Mouse (Mus musculus) midbrain, postnatal 0 days (tissue): ENCODE measurements at regions not wholly inside any gene's neighbourhood (a gene's known extent, or its start where the extent isn't known, plus 50 kb on each side); places are given as distances from the start of the nearest gene placed in this dataset.

Source experiments
- ATAC-seq: fragments of 200-750 bp; cut with Nextera tagmentation; 2 replicates; pipeline ENCODE4 v1.8.0; 2017; ENCODE audit warnings: moderate number of reproducible peaks, mild to moderate bottlenecking, moderate TSS enrichment, moderate library complexity; ENCODE audit not compliant: low FRiP score
- DNase-seq: peaks from one replicate; pipeline ENCODE4 v3.0.0-alpha.2; 2015; ENCODE audit warnings: low spot score
- H3K27ac ChIP-seq: fragments of 300-500 bp; sonication (generic); 2 replicates; pipeline ENCODE4 v1.5.1; 2014; ENCODE audit warnings: low read depth, mild to moderate bottlenecking, low read length, mixed read lengths
- H3K27me3 ChIP-seq: fragments of 300-500 bp; sonication (generic); 2 replicates; pipeline ENCODE4 v1.6.1; 2014; ENCODE audit warnings: low read length, control low read depth, mixed read lengths; ENCODE audit not compliant: insufficient read depth
- H3K36me3 ChIP-seq: fragments of 300-500 bp; sonication (generic); 2 replicates; pipeline ENCODE4 v1.6.1; 2014; ENCODE audit warnings: low read length, control low read depth, mixed read lengths; ENCODE audit not compliant: insufficient read depth
- H3K4me1 ChIP-seq: fragments of 300-500 bp; sonication (generic); 2 replicates; pipeline ENCODE4 v1.6.1; 2014; ENCODE audit warnings: mild to moderate bottlenecking, control low read depth, antibody characterized with exemption, low read length, mixed read lengths; ENCODE audit not compliant: insufficient read depth
- H3K4me2 ChIP-seq: fragments of 300-500 bp; sonication (generic); 2 replicates; pipeline ENCODE4 v1.6.1; 2014; ENCODE audit warnings: low read depth, mild to moderate bottlenecking, low read length, mixed read lengths; ENCODE audit not compliant: poor library complexity, severe bottlenecking
- H3K4me3 ChIP-seq: fragments of 300-500 bp; sonication (generic); 2 replicates; pipeline ENCODE4 v1.5.1; 2014; ENCODE audit warnings: low read depth, mild to moderate bottlenecking, low read length, moderate library complexity
- H3K9ac ChIP-seq: fragments of 300-500 bp; sonication (generic); replicated peaks from 2 replicates; pipeline ENCODE4 v1.6.1; 2014; ENCODE audit warnings: mild to moderate bottlenecking, low read length, moderate library complexity, mixed read lengths; ENCODE audit not compliant: poor library complexity, severe bottlenecking
- H3K9me3 ChIP-seq: fragments of 300-500 bp; sonication (generic); 2 replicates; pipeline ENCODE4 v1.6.1; 2016; ENCODE audit warnings: low read length, control low read depth
- CTCF ChIP-seq: IDR thresholded peaks from 2 replicates; pipeline ENCODE4 v1.5.1; 2016; ENCODE audit warnings: antibody characterized with exemption, mild to moderate bottlenecking
- WGBS: fragments of 180-500 bp; shearing (Covaris S2); extraction: QIAGEN DNeasy Blood & Tissue Kit; methylation state at CpG from one replicate; pipeline ENCODE4 v1.1.7; 2014; 5-methylcytosine and 5-hydroxymethylcytosine counted together

DNA sequence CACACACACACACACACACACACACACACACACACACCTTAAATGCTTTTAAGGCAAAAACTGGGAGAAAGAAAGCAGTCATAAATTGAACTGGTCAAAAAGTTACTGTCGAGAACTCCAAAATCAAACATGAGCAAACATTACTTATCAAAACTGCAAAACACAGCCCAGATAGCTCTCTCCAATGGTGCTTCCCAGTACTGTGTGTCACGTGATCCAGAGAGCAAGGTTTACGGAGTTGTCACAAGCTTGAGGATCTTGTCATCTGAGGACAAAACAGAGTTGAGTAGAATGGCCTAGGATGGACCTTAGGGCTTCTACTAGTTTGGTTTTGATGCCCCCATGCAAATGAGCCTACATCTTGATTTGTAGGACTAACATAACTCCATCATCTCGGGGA is 102.3 kb upstream of the Bcl6 start:
- no peaks in the 10 kb centered on the region for H3K4me1 ChIP-seq
- ATAC-seq = no peak
- H3K27ac ChIP-seq = no peak overlapping the region
- H3K4me3 ChIP-seq = no peak overlapping the region
- no peak for DNase-seq
- no peaks in the 10 kb centered on the region for H3K9me3 ChIP-seq
- no peaks in the 10 kb centered on the region for H3K27me3 ChIP-seq
- WGBS = 94% methylated on average over 4 of the region's 4 CpGs
- H3K4me2 ChIP-seq = no peak overlapping the region
- no peaks in the 10 kb centered on the region for H3K36me3 ChIP-seq
- no peak for TF ChIP-seq CTCF
- H3K9ac ChIP-seq = no peak overlapping the region

DNA sequence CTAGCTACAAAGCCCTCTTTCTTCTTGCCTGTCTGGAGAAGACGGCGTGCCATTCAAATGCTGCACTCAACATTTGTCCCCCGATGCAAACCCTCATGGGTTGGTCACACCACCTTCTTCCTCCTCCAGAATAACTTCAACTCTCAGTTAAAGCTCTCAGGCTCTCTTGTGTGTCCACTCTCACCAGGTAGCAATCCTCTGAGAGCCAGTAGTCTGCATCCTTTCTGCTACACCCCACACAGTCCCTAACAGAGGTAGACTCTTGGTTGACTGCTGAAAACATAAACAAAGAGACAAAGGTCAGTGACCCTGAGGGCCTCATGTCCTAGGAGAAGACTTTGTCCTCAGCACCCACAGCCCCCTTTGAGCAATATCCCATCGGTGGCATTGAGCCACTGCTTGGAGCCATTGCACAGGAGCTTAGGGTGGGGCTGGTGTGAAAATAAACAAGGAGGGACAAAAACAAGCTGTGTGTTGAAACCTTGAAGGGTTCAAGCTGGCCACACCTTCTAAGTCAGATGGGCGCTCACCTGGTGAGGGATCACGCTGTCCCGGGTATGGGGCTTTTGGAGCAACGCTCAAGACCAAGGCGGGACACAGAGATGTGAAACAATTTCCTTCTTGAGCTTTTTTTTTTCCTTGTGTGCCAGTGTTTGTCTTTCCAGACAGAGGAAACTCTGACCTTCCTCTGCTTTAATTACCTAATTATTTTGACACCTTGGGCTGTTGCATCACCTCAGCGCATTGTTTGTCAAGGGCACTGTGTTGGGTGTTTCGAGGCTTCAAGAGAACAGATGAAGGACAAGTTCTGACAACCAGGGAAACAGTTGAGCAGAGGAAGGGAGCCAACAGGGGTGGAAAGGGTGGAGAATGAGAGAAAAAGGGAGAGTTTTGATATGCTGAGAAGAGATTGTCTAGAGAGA is 101.4 kb upstream of the Bcl6 start:
- no peak overlapping the region for H3K27ac ChIP-seq
- H3K4me2 ChIP-seq = no peak overlapping the region
- DNase-seq (no peak), ATAC-seq (no peak)
- no peaks in the 10 kb centered on the region for H3K36me3 ChIP-seq
- H3K9ac ChIP-seq = no peak overlapping the region
- WGBS = 92% methylated on average over 11 of the region's 11 CpGs
- no peak for TF ChIP-seq CTCF
- no peaks in the 10 kb centered on the region for H3K4me1 ChIP-seq
- H3K9me3 ChIP-seq = no peaks in the 10 kb centered on the region
- H3K4me3 ChIP-seq = no peak overlapping the region
- H3K27me3 ChIP-seq = no peaks in the 10 kb centered on the region

DNA sequence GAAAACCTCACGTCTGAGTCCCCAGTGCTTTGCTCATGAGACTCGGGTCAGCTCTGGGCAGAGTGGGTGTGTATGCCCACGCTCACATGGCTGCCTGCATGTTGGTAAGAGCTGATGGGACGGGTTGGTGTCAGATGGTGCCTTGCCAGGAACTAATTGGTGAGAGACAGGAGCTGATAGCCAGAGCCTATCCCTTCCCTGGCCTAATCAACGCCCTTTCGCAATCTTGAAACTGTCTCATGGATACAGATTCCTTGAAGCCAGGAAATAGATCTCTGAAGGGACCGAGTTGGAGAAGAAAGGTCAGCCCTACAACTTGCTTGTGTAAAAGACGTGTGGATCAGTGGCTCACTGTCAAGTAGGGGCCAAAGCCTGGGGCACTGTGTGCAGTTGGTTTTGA is 95.3 kb upstream of the Bcl6 start:
- Histone ChIP-seq H3K4me2 (no peak overlapping the region), H3K27me3 (no peaks in the 10 kb centered on the region), H3K9me3 (no peaks in the 10 kb centered on the region), H3K36me3 (no peaks in the 10 kb centered on the region), H3K27ac (no peak overlapping the region), H3K4me1 (no peaks in the 10 kb centered on the region), H3K4me3 (no peak overlapping the region), H3K9ac (no peak overlapping the region)
- TF ChIP-seq CTCF = no peak
- no peak for DNase-seq
- ATAC-seq = no peak
- WGBS = 85% methylated on average over 8 of the region's 8 CpGs

DNA sequence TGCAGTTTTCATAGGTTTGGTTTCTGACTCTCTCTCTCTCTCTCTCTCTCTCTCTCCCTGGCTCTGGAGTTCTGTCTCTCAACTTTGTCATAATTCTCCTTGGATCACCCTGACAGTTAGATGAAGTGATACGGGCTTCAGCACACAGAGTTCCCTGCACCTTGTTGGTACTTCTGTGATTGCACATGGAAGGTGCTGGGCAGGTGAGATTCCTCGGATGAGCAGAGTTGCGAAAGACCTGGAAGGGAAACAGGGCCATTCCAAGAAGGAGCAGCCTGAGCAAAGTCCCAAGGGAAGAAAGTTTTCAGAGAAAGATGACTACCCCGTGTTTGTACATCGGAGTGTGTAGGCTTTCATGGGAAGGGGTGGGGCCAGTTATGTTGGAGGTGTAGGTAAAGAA is 91.8 kb upstream of the Bcl6 start:
- H3K4me2 ChIP-seq = no peak overlapping the region
- no peaks in the 10 kb centered on the region for H3K36me3 ChIP-seq
- H3K27me3 ChIP-seq = no peaks in the 10 kb centered on the region
- no peak for TF ChIP-seq CTCF
- no peak for DNase-seq
- no peak overlapping the region for H3K9ac ChIP-seq
- no peak overlapping the region for H3K4me3 ChIP-seq
- no peaks in the 10 kb centered on the region for H3K9me3 ChIP-seq
- H3K4me1 ChIP-seq = no peaks in the 10 kb centered on the region
- 91% methylated on average over 5 of the region's 5 CpGs for WGBS
- H3K27ac ChIP-seq = no peak overlapping the region
- ATAC-seq = no peak

DNA sequence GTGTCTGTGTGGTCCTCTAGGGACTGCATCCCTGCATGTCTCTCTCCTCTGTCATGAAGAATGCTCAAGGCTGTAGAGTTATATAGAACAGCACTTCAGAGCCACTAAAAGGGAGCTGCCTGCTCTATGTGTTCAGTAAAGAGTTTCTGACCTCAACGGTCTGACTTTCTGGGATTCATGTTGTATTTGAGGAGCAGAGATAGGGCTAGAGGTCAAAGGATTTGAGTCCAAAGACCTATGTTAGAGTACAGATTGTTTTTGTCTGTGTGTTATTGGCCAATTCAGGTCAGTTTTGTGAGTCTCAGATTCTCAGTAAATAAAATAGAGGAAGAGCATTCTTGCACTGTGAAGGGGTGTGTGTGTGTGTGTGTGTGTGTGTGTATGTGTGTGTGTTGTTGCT is 90.0 kb upstream of the Bcl6 start:
- Histone ChIP-seq H3K9me3 (no peaks in the 10 kb centered on the region), H3K27me3 (no peaks in the 10 kb centered on the region), H3K4me3 (no peak overlapping the region), H3K9ac (no peak overlapping the region), H3K4me1 (no peaks in the 10 kb centered on the region), H3K36me3 (no peaks in the 10 kb centered on the region), H3K4me2 (no peak overlapping the region), H3K27ac (no peak overlapping the region)
- ATAC-seq = no peak
- no peak for DNase-seq
- TF ChIP-seq CTCF = no peak
- 92% methylated on average over 1 of the region's 1 CpGs for WGBS

DNA sequence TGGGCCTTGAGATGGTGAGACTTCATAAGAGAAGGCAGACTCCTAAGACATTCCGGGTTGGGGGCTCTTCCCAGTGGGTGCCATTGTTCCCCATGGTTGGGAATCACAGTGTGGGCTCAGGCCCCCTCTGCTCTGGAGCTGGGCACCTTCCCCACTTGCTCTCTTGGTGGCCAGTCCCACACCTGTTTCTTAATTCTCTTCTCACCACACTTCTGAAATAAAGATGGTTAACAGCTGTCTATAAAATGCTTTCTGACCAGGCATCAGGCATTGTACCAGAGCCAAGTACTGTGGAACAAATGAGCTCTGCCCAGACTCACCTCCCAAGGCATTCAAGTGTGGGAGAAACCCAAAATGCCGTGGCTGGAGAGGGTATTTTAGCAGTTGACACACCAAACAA is 88.8 kb upstream of the Bcl6 start:
- DNase-seq = no peak
- Histone ChIP-seq H3K4me1 (no peaks in the 10 kb centered on the region), H3K27me3 (no peaks in the 10 kb centered on the region), H3K4me2 (no peak overlapping the region), H3K9ac (no peak overlapping the region), H3K4me3 (no peak overlapping the region), H3K27ac (no peak overlapping the region), H3K36me3 (no peaks in the 10 kb centered on the region), H3K9me3 (no peaks in the 10 kb centered on the region)
- no peak for ATAC-seq
- WGBS = 66% methylated on average over 2 of the region's 2 CpGs
- no peak for TF ChIP-seq CTCF
